Mouse (Mus musculus) kidney, embryonic 15.5 days (tissue): Measurements from ENCODE around the gene Rpp14. TPM values are rescaled to one million over a fixed set of nuclear protein-coding genes. Genes with fewer than 3 reads are reported as not detected.

Source experiments
- ATAC-seq: fragments of 200-750 bp; cut with Nextera tagmentation; replicated peaks from 2 replicates; pipeline ENCODE4 v1.8.0; 2017; ENCODE audit warnings: moderate TSS enrichment; ENCODE audit not compliant: low FRiP score
- H3K27ac ChIP-seq: fragments of 300-500 bp; sonication (generic); 2 replicates; pipeline ENCODE4 v1.5.1; 2015; ENCODE audit warnings: mild to moderate bottlenecking, inconsistent platforms
- H3K27me3 ChIP-seq: fragments of 300-500 bp; sonication (generic); 2 replicates; pipeline ENCODE4 v1.6.1; 2015; ENCODE audit warnings: inconsistent platforms
- H3K36me3 ChIP-seq: fragments of 300-500 bp; sonication (generic); 2 replicates; pipeline ENCODE4 v1.6.1; 2015; ENCODE audit warnings: inconsistent platforms
- H3K4me1 ChIP-seq: fragments of 300-500 bp; sonication (generic); 2 replicates; pipeline ENCODE4 v1.6.1; 2015; ENCODE audit warnings: inconsistent platforms
- H3K4me2 ChIP-seq: fragments of 300-500 bp; sonication (generic); 2 replicates; pipeline ENCODE4 v1.6.1; 2015; ENCODE audit warnings: moderate library complexity, mild to moderate bottlenecking, inconsistent platforms
- H3K4me3 ChIP-seq: fragments of 300-500 bp; sonication (generic); replicated peaks from 2 replicates; pipeline ENCODE4 v1.5.1; 2015; ENCODE audit warnings: mild to moderate bottlenecking, inconsistent platforms
- H3K9ac ChIP-seq: fragments of 300-500 bp; sonication (generic); 2 replicates; pipeline ENCODE4 v1.6.1; 2015; ENCODE audit warnings: mild to moderate bottlenecking, inconsistent platforms
- H3K9me3 ChIP-seq: fragments of 300-500 bp; sonication (generic); replicated peaks from 2 replicates; pipeline ENCODE4 v1.6.1; 2016; ENCODE audit warnings: inconsistent platforms
- WGBS: fragments of 180-500 bp; shearing (Covaris S2); methylation state at CpG from one replicate; pipeline ENCODE4 v1.1.7; 2015; ENCODE audit warnings: mixed read lengths; 5-methylcytosine and 5-hydroxymethylcytosine counted together
- polyA plus RNA-seq: library from polyadenylated mRNA; unstranded; fragments of >200 nt; fragmentation: Nextera tagmentation; extraction: Ambion mirVana; gene quantifications from 2 replicates; pipeline ENCODE4 v1.2.1, GENCODE M21; 2015

The Rpp14 gene
- polyA plus RNA-seq, 1 experiment from 2014 or later: 53.0 TPM

DNA sequence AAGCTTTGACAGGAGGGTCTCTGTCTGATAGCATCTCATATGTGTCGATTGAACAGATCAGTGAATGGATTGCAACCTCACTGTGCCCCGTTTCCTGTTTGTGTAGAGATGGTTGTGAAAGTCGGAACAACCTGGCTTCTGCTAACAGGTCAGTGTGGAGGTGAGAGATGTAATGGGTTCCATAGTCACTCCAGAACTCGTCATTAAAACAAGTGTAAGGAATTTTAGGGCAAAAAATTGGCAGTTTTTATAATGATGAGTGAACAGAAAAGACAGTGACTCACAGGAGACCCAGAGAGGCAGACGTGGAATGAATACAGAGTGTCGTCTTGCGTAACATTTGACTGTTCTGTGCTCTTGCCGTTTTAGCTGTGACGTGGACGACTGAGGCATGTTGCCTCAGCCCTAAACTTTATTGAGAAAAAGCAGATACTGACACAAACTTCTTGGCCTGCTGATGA, 19.4 kb downstream of the Rpp14 start:
- Histone ChIP-seq H3K36me3 (no peaks in the 10 kb centered on the region), H3K4me3 (peak overlapping the region; percentile 97; the same call in 1 of the 2 replicates), H3K9me3 (no peaks in the 10 kb centered on the region), H3K27ac (no peak overlapping the region), H3K4me2 (peak overlapping the region; percentile 60; the same call in 1 of the 2 replicates), H3K9ac (no peak overlapping the region), H3K27me3 (peaks cover 5% of the 10 kb centered on the region; the same call in 1 of the 2 replicates), H3K4me1 (peaks cover 32% of the 10 kb centered on the region)
- ATAC-seq: no peak
- WGBS: 61% methylated on average over 10 of the region's 10 CpGs

GRCm38 (mm10) chr14:8101886-8102285, 21.7 kb downstream of the Rpp14 start:
- Histone ChIP-seq H3K27me3 (no peaks in the 10 kb centered on the region), H3K9ac (no peak overlapping the region), H3K4me1 (peaks cover 32% of the 10 kb centered on the region), H3K4me2 (no peak overlapping the region), H3K27ac (0 out of 2 replicates have a peak overlapping the region, but pooled peaks have one; percentile 6), H3K9me3 (no peaks in the 10 kb centered on the region), H3K36me3 (no peaks in the 10 kb centered on the region), H3K4me3 (no peak overlapping the region)
- no peak for ATAC-seq
- 73% methylated on average over 8 of the region's 8 CpGs for WGBS

DNA sequence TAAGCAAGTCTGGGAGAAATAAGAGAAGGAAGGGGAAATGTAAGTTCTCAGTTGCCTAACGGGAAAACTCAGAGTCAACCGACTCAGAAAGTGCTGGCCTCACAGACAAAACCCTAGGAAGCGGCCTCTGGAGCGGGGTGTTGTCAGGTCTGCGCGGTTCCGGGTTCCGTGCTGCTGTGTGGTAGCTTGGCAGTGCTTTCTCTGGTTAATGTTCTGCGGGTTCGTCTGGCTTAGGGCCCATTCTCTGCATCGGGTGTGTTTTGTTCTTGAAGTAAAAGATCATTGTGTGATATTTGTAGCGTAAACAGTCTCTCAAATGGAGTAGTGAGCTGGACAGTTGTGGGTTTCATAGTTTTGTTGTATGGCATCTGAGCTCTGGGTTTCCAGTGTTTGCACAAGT, 22.5 kb downstream of the Rpp14 start:
- Histone ChIP-seq H3K4me2 (no peak overlapping the region), H3K27ac (no peak overlapping the region), H3K4me3 (no peak overlapping the region), H3K36me3 (no peaks in the 10 kb centered on the region), H3K27me3 (no peaks in the 10 kb centered on the region), H3K9ac (no peak overlapping the region), H3K9me3 (no peaks in the 10 kb centered on the region), H3K4me1 (peaks cover 28% of the 10 kb centered on the region)
- 67% methylated on average over 12 of the region's 12 CpGs for WGBS
- ATAC-seq: no peak

GRCm38 (mm10) chr14:8108047-8108446, 27.9 kb downstream of the Rpp14 start:
- Histone ChIP-seq H3K4me1 (peaks cover 5% of the 10 kb centered on the region), H3K9ac (no peak overlapping the region), H3K27ac (no peak overlapping the region), H3K4me2 (no peak overlapping the region), H3K36me3 (0 out of 2 replicates have a peak, but pooled peaks cover 4% of the 10 kb centered on the region), H3K4me3 (no peak overlapping the region), H3K27me3 (no peaks in the 10 kb centered on the region), H3K9me3 (no peaks in the 10 kb centered on the region)
- 71% methylated on average over 4 of the region's 4 CpGs for WGBS
- no peak for ATAC-seq

DNA sequence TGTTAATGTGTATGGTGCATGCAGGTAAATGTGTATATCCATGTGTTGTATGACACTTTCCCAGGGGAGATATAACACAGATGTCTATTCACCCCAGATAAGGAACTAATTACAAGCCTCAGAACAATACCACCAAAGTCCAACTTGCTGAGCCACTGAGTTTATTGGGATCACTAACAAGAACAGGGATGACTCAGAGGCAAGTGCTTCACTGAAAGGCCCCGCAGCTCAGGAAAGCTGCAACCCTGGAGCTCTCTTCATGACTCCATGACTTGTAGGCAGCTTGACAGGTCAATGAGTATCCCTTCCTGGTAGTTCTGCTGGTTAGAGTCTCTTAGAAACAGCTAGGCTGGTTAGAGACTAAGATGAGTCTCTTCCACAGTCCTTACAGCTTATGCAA, 28.8 kb downstream of the Rpp14 start:
- H3K9me3 ChIP-seq: no peaks in the 10 kb centered on the region
- no peak overlapping the region for H3K27ac ChIP-seq
- 0 out of 2 replicates have a peak, but pooled peaks cover under 1% of the 10 kb centered on the region for H3K4me1 ChIP-seq
- WGBS: 85% methylated on average over 1 of the region's 1 CpGs
- no peak overlapping the region for H3K4me2 ChIP-seq
- ATAC-seq: no peak
- H3K4me3 ChIP-seq: no peak overlapping the region
- no peaks in the 10 kb centered on the region for H3K27me3 ChIP-seq
- H3K36me3 ChIP-seq: 0 out of 2 replicates have a peak, but pooled peaks cover 4% of the 10 kb centered on the region
- H3K9ac ChIP-seq: no peak overlapping the region

GRCm38 (mm10) chr14:8111545-8111944, 31.4 kb downstream of the Rpp14 start:
- Histone ChIP-seq H3K4me1 (0 out of 2 replicates have a peak, but pooled peaks cover 2% of the 10 kb centered on the region), H3K9me3 (no peaks in the 10 kb centered on the region), H3K4me2 (no peak overlapping the region), H3K36me3 (0 out of 2 replicates have a peak, but pooled peaks cover 4% of the 10 kb centered on the region), H3K27me3 (no peaks in the 10 kb centered on the region), H3K27ac (no peak overlapping the region), H3K4me3 (no peak overlapping the region), H3K9ac (no peak overlapping the region)
- ATAC-seq: no peak
- 79% methylated on average over 6 of the region's 6 CpGs for WGBS

DNA sequence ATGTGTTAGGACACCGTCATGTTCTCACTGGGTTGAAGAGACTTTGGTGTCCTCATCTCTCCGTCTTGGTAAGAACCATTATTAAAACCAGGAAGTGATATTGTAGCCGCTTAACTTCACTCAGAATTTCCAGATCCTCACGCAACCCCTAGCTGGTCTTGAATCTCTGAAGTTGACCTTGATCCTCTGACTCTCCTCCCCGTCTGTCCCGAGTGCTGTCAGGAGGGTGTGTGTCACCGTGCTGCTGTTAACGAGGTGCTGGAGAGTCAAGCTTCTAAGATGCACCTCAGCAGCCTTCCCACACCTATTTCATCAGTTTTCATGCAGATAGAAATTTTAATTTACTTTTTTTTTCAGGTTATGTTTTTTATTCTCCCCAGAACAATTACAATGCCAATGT, 31.9 kb downstream of the Rpp14 start:
- H3K9me3 ChIP-seq: no peaks in the 10 kb centered on the region
- WGBS: 87% methylated on average over 8 of the region's 8 CpGs

DNA sequence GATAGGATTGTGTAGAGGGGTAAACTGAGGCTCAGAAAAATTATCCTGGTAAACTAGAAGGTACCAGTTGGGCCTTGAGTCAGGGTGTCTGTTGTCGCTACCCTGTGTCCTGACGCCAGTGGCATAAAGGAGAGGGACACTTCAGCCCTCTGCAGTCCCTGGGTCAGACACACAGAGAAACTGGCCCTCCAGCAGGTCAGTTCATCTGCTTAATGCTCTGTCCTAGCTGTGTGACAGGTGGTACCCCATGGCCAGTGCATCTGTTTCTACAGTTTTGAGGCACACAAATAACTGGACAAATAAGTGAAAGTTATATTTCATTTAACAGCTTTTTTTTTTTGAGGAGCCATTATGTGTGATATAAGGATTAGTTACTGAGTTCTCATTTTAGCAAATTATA, 33.4 kb downstream of the Rpp14 start:
- Histone ChIP-seq H3K9me3 (no peaks in the 10 kb centered on the region), H3K4me1 (0 out of 2 replicates have a peak, but pooled peaks cover 2% of the 10 kb centered on the region), H3K36me3 (0 out of 2 replicates have a peak, but pooled peaks cover 4% of the 10 kb centered on the region), H3K27me3 (no peaks in the 10 kb centered on the region), H3K4me3 (no peak overlapping the region), H3K4me2 (no peak overlapping the region), H3K27ac (no peak overlapping the region), H3K9ac (no peak overlapping the region)
- 88% methylated on average over 2 of the region's 2 CpGs for WGBS
- no peak for ATAC-seq

More for the DNA sequence above, 31.9 kb downstream of the Rpp14 start:
- Histone ChIP-seq H3K9ac (no peak overlapping the region), H3K27ac (no peak overlapping the region), H3K4me1 (0 out of 2 replicates have a peak, but pooled peaks cover 2% of the 10 kb centered on the region), H3K4me3 (no peak overlapping the region), H3K36me3 (0 out of 2 replicates have a peak, but pooled peaks cover 4% of the 10 kb centered on the region), H3K27me3 (no peaks in the 10 kb centered on the region), H3K4me2 (no peak overlapping the region)
- no peak for ATAC-seq

DNA sequence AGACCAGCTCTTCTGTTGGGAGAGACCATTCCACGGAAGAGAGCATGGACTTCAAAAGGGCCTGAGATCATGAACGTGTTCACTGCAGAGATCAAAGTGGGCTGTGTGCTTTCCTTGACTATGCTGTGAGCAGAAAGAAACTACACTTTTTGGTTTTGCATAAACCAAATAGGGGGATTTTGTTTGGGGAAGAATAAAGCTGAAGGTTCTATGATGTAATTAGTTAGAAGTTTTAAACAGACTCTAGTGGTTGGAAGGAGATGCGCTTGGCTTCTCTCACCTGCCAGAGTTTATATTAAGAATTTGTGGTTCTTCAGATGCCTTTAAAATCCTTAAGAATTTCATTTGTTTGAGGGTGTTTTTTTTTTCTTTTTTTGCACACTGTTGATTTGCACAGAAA, 34.1 kb downstream of the Rpp14 start:
- no peaks in the 10 kb centered on the region for H3K36me3 ChIP-seq
- no peak overlapping the region for H3K27ac ChIP-seq
- H3K9ac ChIP-seq: no peak overlapping the region
- H3K9me3 ChIP-seq: no peaks in the 10 kb centered on the region
- 0 out of 2 replicates have a peak, but pooled peaks cover 2% of the 10 kb centered on the region for H3K4me1 ChIP-seq
- ATAC-seq: no peak
- H3K27me3 ChIP-seq: no peaks in the 10 kb centered on the region
- H3K4me3 ChIP-seq: no peak overlapping the region
- 48% methylated on average over 3 of the region's 3 CpGs for WGBS
- no peak overlapping the region for H3K4me2 ChIP-seq

DNA sequence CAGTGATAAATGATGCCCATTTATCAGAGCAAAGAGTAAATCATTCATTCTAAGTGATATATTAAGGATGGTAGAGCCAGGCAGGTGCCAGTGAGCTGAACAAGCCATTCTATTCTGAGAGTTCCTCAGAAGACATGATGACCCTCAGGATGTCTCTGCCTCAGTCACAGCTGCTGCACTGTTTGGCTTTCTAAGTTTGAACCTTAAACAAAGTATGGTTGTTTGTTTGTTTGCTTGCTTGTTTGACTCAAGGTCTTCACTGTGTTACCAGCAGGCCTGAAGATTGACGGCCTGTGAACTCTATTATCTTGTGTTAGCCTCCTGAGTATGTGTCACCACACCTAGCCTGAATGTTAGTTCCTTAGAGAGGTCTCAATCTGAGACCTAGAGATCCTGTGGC, 34.6 kb downstream of the Rpp14 start:
- no peak overlapping the region for H3K4me3 ChIP-seq
- no peak for ATAC-seq
- H3K4me2 ChIP-seq: no peak overlapping the region
- WGBS: 74% methylated on average over 1 of the region's 1 CpGs
- H3K4me1 ChIP-seq: 0 out of 2 replicates have a peak, but pooled peaks cover 2% of the 10 kb centered on the region
- no peak overlapping the region for H3K9ac ChIP-seq
- H3K9me3 ChIP-seq: no peaks in the 10 kb centered on the region
- no peak overlapping the region for H3K27ac ChIP-seq
- H3K27me3 ChIP-seq: no peaks in the 10 kb centered on the region
- H3K36me3 ChIP-seq: no peaks in the 10 kb centered on the region

- Histone ChIP-seq H3K36me3 (no peaks in the 10 kb centered on the region), H3K4me3 (no peak overlapping the region), H3K4me1 (0 out of 2 replicates have a peak, but pooled peaks cover 2% of the 10 kb centered on the region), H3K4me2 (no peak overlapping the region), H3K27ac (no peak overlapping the region), H3K9me3 (no peaks in the 10 kb centered on the region), H3K27me3 (no peaks in the 10 kb centered on the region), H3K9ac (no peak overlapping the region)
- WGBS: 54% methylated on average over 4 of the region's 4 CpGs
- no peak for ATAC-seq
These were observed 35.6 kb downstream of the Rpp14 start for GRCm38 (mm10) chr14:8115772-8116171.

- Histone ChIP-seq H3K36me3 (0 out of 2 replicates have a peak, but pooled peaks cover 3% of the 10 kb centered on the region), H3K4me2 (no peak overlapping the region), H3K4me1 (0 out of 2 replicates have a peak, but pooled peaks cover 2% of the 10 kb centered on the region), H3K9ac (no peak overlapping the region), H3K9me3 (no peaks in the 10 kb centered on the region), H3K27ac (no peak overlapping the region), H3K4me3 (no peak overlapping the region), H3K27me3 (no peaks in the 10 kb centered on the region)
- ATAC-seq: no peak
- WGBS: 77% methylated on average over 2 of the region's 2 CpGs
These were observed 37.2 kb downstream of the Rpp14 start for GRCm38 (mm10) chr14:8117371-8117770.

- no peaks in the 10 kb centered on the region for H3K27me3 ChIP-seq
- no peak overlapping the region for H3K27ac ChIP-seq
- no peak overlapping the region for H3K9ac ChIP-seq
- no peak overlapping the region for H3K4me3 ChIP-seq
- no peaks in the 10 kb centered on the region for H3K9me3 ChIP-seq
- no peak overlapping the region for H3K4me2 ChIP-seq
- 86% methylated on average over 5 of the region's 5 CpGs for WGBS
- peaks cover 16% of the 10 kb centered on the region; the same call in 1 of the 2 replicates for H3K36me3 ChIP-seq
- ATAC-seq: no peak
- H3K4me1 ChIP-seq: no peaks in the 10 kb centered on the region
These were observed 39.3 kb downstream of the Rpp14 start for GRCm38 (mm10) chr14:8119454-8119853.
